Mouse (Mus musculus) urinary bladder, postnatal 25 days (tissue): ENCODE data around the gene Serpina1d.
"Not testable (repeated sequence)": the region's sequence is repeated elsewhere in the genome, so short reads cannot be mapped to it uniquely, and the experiment has no call there.

Experiments
- DNase-seq: peaks from one replicate; pipeline ENCODE4 v3.0.0; 2022; ENCODE audit warnings: low spot score

Serpina1d gene

DNA sequence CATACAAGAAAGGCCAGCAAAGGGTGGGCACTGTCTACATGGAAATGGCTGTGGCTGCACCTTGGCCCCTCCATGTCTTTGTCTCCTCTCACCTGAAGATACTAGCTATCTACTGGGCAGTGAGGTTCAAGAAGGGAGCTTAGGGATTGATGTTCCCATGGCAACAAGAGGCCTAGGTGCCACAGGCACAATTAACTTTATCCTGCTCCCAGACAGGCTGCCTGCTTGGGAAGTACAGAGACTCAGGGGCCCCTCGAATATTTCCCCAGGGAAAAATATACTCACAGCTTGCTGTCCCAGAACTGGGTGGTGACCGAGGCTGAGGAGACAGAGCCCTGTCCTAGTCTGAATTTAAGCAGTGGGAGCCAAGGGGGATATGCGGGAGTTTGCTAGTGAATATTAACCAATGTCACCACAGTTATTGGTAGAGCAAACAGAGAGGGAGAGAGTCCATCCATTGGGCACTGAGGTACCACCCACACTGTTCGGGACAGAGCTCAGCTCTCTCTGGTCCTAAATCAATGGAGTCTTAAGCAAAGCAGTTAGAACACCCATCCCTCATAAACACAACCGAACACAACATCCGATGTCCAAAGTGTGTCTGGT is at the start of gene Serpina1d:
Gene Serpina1d, minus strand, starts transcription at position 347 of the 606 bp plus-strand sequence.
- not testable (repeated sequence) for DNase-seq

DNA sequence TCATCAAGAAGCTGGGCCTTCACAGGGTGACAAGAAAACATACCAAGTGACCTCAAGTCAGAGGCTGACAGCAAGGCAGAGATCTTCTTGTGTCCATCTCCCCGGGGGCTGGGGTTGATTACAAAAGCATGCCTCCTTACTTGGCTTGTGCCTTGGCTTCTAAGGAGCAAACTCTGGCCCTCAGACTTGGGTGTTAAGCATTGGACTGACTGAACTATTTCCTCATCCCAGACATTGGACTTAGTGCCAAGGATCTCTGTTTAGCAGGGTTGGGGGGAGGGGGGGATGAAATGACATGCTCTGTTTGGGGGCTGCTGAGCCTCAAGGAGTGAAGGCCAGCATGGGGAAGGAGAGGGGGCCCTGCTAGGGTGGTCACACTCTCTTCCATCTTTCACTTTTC is 2.8 kb downstream of the Serpina1d start:
- DNase-seq: not testable (repeated sequence)

DNA sequence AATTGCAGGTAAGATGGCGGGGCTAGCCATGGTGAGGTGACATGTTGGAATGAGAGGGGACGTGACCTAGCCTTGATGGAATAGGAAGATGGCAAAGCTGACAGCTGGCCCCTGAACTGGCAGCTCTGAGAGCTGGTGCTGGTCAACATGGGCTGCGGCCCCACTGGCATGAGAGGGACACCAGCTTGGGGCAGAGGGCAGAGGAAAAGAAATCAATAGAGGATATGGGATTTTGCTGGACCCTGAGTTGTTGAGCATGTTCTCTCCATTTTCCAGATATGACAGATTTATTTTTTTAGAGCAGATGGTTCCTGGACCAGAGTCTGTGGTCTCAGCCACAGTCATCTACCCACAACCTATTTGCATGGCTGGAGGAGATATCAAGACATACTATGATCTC is 10.3 kb downstream of the Serpina1d start:
- not testable (repeated sequence) for DNase-seq

DNA sequence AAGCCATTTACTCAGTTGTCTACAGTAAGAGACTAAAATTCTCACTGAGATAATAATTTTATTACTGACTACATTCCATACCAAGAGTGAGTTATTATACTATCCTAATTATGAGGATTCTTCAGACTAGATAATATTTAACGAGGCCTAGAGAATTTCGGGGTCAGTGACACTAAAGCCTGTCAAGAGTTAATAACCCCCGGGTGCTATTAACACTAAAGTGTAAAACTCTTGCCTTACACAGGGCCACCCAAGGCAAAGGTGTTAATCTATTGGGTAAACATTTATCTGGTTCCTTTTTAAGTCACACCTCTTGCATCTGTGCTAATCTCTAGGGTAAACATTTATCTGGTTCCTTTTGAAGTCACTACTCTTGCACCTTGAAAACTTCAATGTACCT is 13.1 kb downstream of the Serpina1d start:
- not testable (repeated sequence) for DNase-seq

DNA sequence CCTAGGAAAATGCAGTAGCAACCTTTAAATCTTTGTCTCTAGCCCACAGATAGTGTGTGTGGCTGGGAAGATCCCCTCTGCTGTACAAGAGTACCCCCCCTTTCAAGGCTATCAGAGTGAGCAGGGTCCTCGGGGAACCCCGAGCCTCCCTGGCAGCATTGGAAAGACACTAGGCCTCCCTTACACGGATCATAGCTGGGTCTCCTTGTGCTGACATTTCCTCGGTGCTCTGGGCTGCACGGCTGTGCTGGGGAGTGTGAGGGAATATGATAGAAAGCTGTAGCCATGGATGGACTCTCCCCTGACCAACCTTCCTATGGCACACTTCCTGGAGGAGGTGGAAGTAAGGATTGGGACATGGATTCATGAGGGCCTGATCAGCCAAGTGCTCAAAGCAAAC is 27.4 kb downstream of the Serpina1d start:
- not testable (repeated sequence) for DNase-seq

DNA sequence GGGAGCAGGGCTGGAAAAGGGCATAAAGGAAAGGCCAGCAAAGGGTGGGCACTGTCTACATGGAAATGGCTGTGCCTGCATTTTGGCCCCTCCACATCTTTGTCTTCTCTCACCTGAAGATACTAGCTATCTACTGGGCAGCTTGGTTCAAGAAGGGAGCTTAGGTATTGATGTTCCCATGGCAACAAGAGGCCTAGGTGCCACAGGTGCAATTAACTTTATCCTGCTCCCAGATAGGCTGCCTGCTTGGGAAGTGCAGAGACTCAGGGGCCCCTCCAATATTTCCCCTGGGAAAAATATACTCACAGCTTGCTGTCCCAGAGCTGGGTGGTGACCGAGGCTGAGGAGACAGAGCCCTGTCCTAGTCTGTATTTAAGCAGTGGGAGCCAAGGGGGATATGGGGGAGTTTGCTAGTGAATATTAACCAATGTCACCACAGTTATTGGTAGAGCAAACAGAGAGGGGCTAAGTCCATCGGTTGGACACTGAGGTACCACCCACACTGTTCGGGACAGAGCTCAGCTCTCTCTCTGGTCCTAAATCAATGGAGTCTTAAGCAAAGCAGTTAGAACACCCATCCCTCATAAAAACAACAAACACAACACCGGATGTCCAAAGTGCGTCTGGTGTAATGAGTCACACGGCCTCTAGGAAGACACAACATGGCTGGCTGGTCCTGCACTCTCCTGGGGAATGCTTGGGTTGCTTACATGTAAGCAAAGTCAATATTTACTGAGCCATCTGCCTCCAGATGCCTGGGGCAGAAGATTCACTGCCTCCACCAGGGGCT is 35.4 kb downstream of the Serpina1d start:
- not testable (repeated sequence) for DNase-seq

DNA sequence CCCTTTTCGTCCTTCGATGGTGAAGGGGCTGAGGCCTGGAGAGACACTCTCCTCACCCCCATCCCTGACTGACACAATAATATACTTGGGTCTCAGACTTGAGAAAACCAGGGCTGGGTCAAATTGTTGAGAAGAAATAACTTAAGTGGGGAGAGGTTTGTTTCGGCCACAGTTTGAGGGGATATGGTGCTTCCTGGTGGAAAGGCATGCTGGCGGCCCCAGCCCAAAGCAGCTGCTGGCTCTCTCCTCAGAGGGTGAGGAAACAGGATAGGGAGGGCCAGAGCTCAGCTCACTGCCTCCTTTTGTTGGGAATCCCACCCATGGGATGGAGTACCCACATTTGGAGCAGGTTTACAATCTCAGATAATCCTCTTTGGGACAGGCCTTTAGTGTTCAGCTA is 37.8 kb downstream of the Serpina1d start:
- not testable (repeated sequence) for DNase-seq

DNA sequence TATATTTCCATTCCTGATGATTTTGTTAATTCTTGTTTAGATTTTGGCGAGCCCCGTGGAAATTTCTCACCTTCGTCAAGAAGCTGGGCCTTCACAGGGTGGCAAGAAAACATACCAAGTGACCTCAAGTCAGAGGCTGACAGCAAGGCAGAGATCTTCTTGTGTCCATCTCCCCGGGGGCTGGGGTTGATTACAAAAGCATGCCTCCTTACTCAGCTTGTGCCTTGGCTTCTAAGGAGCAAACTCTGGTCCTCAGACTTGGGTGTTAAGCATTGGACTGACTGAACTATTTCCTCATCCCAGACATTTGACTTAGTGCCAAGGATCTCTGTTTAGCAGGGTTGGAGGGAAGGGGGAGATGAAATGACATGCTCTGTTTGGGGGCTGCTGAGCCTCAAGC is 38.3 kb downstream of the Serpina1d start:
- DNase-seq: not testable (repeated sequence)
